Mouse (Mus musculus): ENCODE results near the gene Senp8. TPM values are rescaled to one million over a fixed set of nuclear protein-coding genes. Genes with fewer than 3 reads are reported as not detected.
"Not testable (repeated sequence)": the region's sequence is repeated elsewhere in the genome, so short reads cannot be mapped to it uniquely, and the experiment has no call there.

Gene Senp8
- polyA plus RNA-seq (2014; fragmentation: Nextera tagmentation; extraction: Ambion mirVana), result 10.0 and 12.3 TPM in 2 replicates

- peak within 1 kb of the TSS; percentile 88 for H3K9ac ChIP-seq (ENCODE audit: low read depth, low read length)
- no peaks in the 10 kb centered on the region for H3K27me3 ChIP-seq (replicated peaks; ENCODE audit: control insufficient read depth, insufficient read depth, low read length)
- no peaks in the 10 kb centered on the region for H3K36me3 ChIP-seq (ENCODE audit: control insufficient read depth, insufficient read depth, low read length)
- peak; percentile 96 for ATAC-seq (ENCODE audit: low read depth)
- peak within 1 kb of the TSS; percentile 83 for H3K4me3 ChIP-seq (ENCODE audit: low read depth, low read length)
- WGBS, result 1% methylated on average over 37 of the region's 59 CpGs
- H3K9me3 ChIP-seq (ENCODE audit: control insufficient read depth, low read length), result no peaks in the 10 kb centered on the region
- peak within 1 kb of the TSS; percentile 80 for H3K4me2 ChIP-seq (ENCODE audit: low read depth, low read length)
- 0 out of 2 replicates have a peak, but pooled peaks cover 10% of the 10 kb centered on the region for H3K4me1 ChIP-seq (ENCODE audit: control insufficient read depth, insufficient read depth, low read length)
- DNase-seq (ENCODE audit: low spot score), result peak; percentile 99
- H3K27ac ChIP-seq (replicated peaks; ENCODE audit: low read depth, low read length), result peak within 1 kb of the TSS; percentile 94
Measured at GRCm38 (mm10) chr9:59750267-59751065, at the start of gene Senp8, which contains the start of gene Myo9a. Senp8 (minus strand) TSS chr9:59750710. Myo9a (plus strand) TSS chr9:59750896.

GRCm38 (mm10) chr9:59766966-59767461, 16.5 kb upstream of the Senp8 start:
- H3K27me3 ChIP-seq (replicated peaks; ENCODE audit: control insufficient read depth, insufficient read depth, low read length); H3K9ac ChIP-seq (ENCODE audit: low read depth, low read length); H3K4me1 ChIP-seq (ENCODE audit: control insufficient read depth, insufficient read depth, low read length); H3K4me2 ChIP-seq (ENCODE audit: low read depth, low read length); H3K36me3 ChIP-seq (ENCODE audit: control insufficient read depth, insufficient read depth, low read length); H3K9me3 ChIP-seq (ENCODE audit: control insufficient read depth, low read length); DNase-seq (ENCODE audit: low spot score); H3K4me3 ChIP-seq (ENCODE audit: low read depth, low read length); ATAC-seq (ENCODE audit: low read depth); H3K27ac ChIP-seq (replicated peaks; ENCODE audit: low read depth, low read length): not testable (repeated sequence)
- WGBS, result 91% methylated on average over 11 of the region's 13 CpGs

GRCm38 (mm10) chr9:59760515-59760914, 10.0 kb upstream of the Senp8 start:
- no peak for ATAC-seq (ENCODE audit: low read depth)
- Histone ChIP-seq H3K27me3 (replicated peaks; ENCODE audit: control insufficient read depth, insufficient read depth, low read length) (no peaks in the 10 kb centered on the region), H3K9me3 (ENCODE audit: control insufficient read depth, low read length) (no peaks in the 10 kb centered on the region), H3K27ac (replicated peaks; ENCODE audit: low read depth, low read length) (no peak overlapping the region), H3K9ac (ENCODE audit: low read depth, low read length) (no peak overlapping the region), H3K4me1 (ENCODE audit: control insufficient read depth, insufficient read depth, low read length) (no peaks in the 10 kb centered on the region), H3K4me3 (ENCODE audit: low read depth, low read length) (no peak overlapping the region), H3K4me2 (ENCODE audit: low read depth, low read length) (no peak overlapping the region), H3K36me3 (ENCODE audit: control insufficient read depth, insufficient read depth, low read length) (no peaks in the 10 kb centered on the region)
- DNase-seq (ENCODE audit: low spot score), result peak; percentile 7
- WGBS, result 70% methylated on average over 3 of the region's 3 CpGs

DNA sequence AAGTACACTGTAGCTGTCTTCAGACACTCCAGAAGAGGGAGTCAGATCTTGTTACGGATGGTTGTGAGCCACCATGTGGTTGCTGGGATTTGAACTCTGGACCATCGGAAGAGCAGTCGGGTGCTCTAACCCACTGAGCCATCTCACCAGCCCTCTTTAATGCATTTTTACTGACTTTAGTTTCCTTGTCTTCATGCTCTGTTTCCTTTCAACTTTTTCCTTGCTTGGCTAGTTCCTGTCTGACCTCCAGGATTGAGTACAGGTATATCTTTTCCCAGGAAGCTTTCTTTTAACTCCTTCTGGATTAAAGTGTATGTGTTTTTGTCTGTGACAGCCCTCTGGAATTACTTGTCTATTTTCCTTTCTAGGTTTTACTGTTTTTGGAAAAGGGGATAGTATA, 6.5 kb upstream of the Senp8 start:
- WGBS, result 93% methylated on average over 2 of the region's 3 CpGs

DNA sequence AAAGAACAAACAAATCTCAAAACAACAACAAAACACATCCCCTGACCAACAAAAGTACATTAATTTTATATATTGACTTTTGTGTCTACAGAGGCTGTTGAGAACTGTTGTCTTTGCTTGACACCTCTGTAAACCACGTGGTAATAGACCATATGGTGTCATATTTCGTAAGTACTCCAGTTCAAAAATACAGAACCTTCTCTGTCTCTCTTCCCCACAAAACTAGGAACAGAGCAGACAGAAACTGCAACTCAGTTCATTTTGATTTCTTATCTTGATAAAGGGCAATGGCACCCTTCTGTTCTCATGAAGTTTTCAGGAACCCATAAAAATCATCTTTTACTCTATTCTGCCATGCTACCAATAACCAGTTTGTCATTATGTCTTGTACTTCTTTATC, 4.7 kb upstream of the Senp8 start:
- no peaks in the 10 kb centered on the region for H3K36me3 ChIP-seq (ENCODE audit: control insufficient read depth, insufficient read depth, low read length)
- no peak overlapping the region for H3K27ac ChIP-seq (replicated peaks; ENCODE audit: low read depth, low read length)
- WGBS, result 50% methylated on average over 2 of the region's 2 CpGs
- H3K9ac ChIP-seq (ENCODE audit: low read depth, low read length), result no peak overlapping the region
- ATAC-seq (ENCODE audit: low read depth), result no peak
- no peak overlapping the region for H3K4me2 ChIP-seq (ENCODE audit: low read depth, low read length)
- no peaks in the 10 kb centered on the region for H3K9me3 ChIP-seq (ENCODE audit: control insufficient read depth, low read length)
- no peak overlapping the region for H3K4me3 ChIP-seq (ENCODE audit: low read depth, low read length)
- no peak for DNase-seq (ENCODE audit: low spot score)
- H3K4me1 ChIP-seq (ENCODE audit: control insufficient read depth, insufficient read depth, low read length), result 0 out of 2 replicates have a peak, but pooled peaks cover 4% of the 10 kb centered on the region
- H3K27me3 ChIP-seq (replicated peaks; ENCODE audit: control insufficient read depth, insufficient read depth, low read length), result no peaks in the 10 kb centered on the region

More for the DNA sequence above, 6.5 kb upstream of the Senp8 start:
- DNase-seq (ENCODE audit: low spot score); ATAC-seq (ENCODE audit: low read depth); H3K36me3 ChIP-seq (ENCODE audit: control insufficient read depth, insufficient read depth, low read length); H3K9ac ChIP-seq (ENCODE audit: low read depth, low read length); H3K9me3 ChIP-seq (ENCODE audit: control insufficient read depth, low read length); H3K4me1 ChIP-seq (ENCODE audit: control insufficient read depth, insufficient read depth, low read length); H3K4me3 ChIP-seq (ENCODE audit: low read depth, low read length); H3K27ac ChIP-seq (replicated peaks; ENCODE audit: low read depth, low read length); H3K4me2 ChIP-seq (ENCODE audit: low read depth, low read length); H3K27me3 ChIP-seq (replicated peaks; ENCODE audit: control insufficient read depth, insufficient read depth, low read length): not testable (repeated sequence)

DNA sequence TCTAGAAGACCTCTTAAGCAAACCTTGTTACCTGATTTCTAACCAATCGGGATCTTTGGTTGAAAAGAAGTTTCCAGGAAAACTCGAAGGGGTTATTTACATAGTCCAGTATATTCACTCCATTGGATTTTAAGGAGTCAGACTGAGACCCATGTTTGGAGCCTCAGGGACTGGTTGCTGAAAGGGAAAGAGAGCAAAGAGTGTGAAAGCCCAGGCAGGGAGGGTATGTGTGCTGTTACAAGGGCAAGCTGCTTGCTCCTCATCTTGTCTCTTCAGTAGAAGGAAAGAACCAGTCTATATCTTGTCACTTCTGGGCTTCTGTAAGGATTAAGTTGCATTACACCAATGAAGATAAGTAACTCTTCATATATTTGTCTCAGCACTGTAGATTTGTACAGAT, 1.5 kb upstream of the Senp8 start:
- DNase-seq (ENCODE audit: low spot score) (no peak), ATAC-seq (ENCODE audit: low read depth) (no peak)
- Histone ChIP-seq H3K4me2 (ENCODE audit: low read depth, low read length) (peak overlapping the region; percentile 56), H3K4me1 (ENCODE audit: control insufficient read depth, insufficient read depth, low read length) (0 out of 2 replicates have a peak, but pooled peaks cover 10% of the 10 kb centered on the region), H3K27ac (replicated peaks; ENCODE audit: low read depth, low read length) (no peak overlapping the region), H3K9ac (ENCODE audit: low read depth, low read length) (peak overlapping the region; percentile 88), H3K36me3 (ENCODE audit: control insufficient read depth, insufficient read depth, low read length) (no peaks in the 10 kb centered on the region), H3K27me3 (replicated peaks; ENCODE audit: control insufficient read depth, insufficient read depth, low read length) (no peaks in the 10 kb centered on the region), H3K4me3 (ENCODE audit: low read depth, low read length) (peak overlapping the region; percentile 83), H3K9me3 (ENCODE audit: control insufficient read depth, low read length) (no peaks in the 10 kb centered on the region)
- 0% methylated on average over 2 of the region's 2 CpGs for WGBS

DNA sequence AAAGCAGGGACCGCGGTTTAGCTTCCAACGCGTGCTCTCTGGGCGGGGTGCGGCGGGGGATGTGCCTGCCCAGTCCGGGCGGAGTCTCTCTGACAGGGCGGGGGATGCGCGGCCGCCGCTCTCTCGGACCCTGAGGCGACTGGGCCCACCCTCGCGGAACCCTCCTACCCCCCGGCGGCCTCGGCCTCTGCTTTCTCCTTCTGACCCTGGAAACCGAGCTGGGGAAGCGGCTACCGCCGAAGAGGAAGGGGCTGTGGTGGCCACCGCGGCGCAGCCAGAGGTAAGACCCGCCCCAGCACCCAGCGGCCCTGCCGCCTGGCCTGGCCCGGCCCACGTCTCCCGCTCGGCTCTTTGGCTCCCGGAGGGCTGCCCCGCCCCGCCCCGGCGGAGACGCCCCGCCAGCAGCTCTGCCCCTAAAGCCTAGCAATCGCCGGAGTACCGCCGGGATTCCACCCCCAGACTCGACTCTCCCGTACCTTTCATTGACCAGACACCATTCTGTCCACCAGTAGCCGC, 614 bp upstream of the Senp8 start:
- H3K4me1 ChIP-seq (ENCODE audit: control insufficient read depth, insufficient read depth, low read length), result 0 out of 2 replicates have a peak, but pooled peaks cover 10% of the 10 kb centered on the region
- under 1% methylated on average over 24 of the region's 49 CpGs for WGBS
- DNase-seq (ENCODE audit: low spot score), result peak; percentile 86
- no peaks in the 10 kb centered on the region for H3K27me3 ChIP-seq (replicated peaks; ENCODE audit: control insufficient read depth, insufficient read depth, low read length)
- peak overlapping the region; percentile 56 for H3K4me2 ChIP-seq (ENCODE audit: low read depth, low read length)
- H3K36me3 ChIP-seq (ENCODE audit: control insufficient read depth, insufficient read depth, low read length), result no peaks in the 10 kb centered on the region
- peak overlapping the region; percentile 88 for H3K9ac ChIP-seq (ENCODE audit: low read depth, low read length)
- H3K27ac ChIP-seq (replicated peaks; ENCODE audit: low read depth, low read length), result peak overlapping the region; percentile 94
- H3K4me3 ChIP-seq (ENCODE audit: low read depth, low read length), result peak overlapping the region; percentile 83
- H3K9me3 ChIP-seq (ENCODE audit: control insufficient read depth, low read length), result no peaks in the 10 kb centered on the region
- ATAC-seq (ENCODE audit: low read depth), result peak; percentile 94

DNA sequence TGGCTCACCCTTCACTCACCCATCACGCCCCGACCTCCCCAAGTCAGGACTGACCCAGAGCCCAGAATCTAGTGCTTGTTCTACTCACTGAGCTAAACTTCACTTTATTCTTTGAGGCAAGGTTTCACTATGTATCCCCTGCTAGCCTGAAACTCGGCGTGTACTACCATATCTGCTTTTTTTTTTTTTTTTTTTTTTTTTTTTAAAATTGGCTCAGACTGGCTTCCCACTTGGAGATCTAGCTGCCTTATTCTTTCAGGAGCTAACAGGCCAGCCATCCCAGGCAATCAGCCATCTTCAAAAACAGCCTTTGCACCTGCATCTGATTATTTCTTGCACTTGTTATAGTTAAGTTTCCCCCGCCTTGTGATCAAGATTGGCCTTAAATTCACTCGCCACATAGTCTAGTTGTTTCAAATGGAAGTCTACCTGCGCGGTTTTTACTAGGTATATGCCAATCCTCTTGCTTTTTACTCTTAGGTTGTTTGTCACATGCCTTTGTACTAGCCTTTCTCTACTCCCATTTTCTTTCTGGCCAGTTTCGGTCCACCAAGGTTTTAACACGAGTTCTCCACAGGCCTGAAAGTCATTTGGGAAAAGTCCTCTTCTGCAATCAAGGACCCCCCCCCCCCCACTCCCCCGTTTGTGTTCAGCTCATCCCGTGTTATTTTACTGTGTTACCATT, 787 bp downstream of the Senp8 start:
- ATAC-seq (ENCODE audit: low read depth), result no peak
- peak overlapping the region; percentile 80 for H3K4me2 ChIP-seq (ENCODE audit: low read depth, low read length)
- H3K27me3 ChIP-seq (replicated peaks; ENCODE audit: control insufficient read depth, insufficient read depth, low read length), result no peaks in the 10 kb centered on the region
- H3K9ac ChIP-seq (ENCODE audit: low read depth, low read length), result peak overlapping the region; percentile 70
- peak overlapping the region; percentile 92 for H3K27ac ChIP-seq (replicated peaks; ENCODE audit: low read depth, low read length)
- no peaks in the 10 kb centered on the region for H3K9me3 ChIP-seq (ENCODE audit: control insufficient read depth, low read length)
- H3K4me1 ChIP-seq (ENCODE audit: control insufficient read depth, insufficient read depth, low read length), result 0 out of 2 replicates have a peak, but pooled peaks cover 10% of the 10 kb centered on the region
- H3K36me3 ChIP-seq (ENCODE audit: control insufficient read depth, insufficient read depth, low read length), result no peaks in the 10 kb centered on the region
- 28% methylated on average over 12 of the region's 12 CpGs for WGBS
- DNase-seq (ENCODE audit: low spot score), result no peak
- H3K4me3 ChIP-seq (ENCODE audit: low read depth, low read length), result peak overlapping the region; percentile 83
